Mouse (Mus musculus) spleen, adult 2 months (tissue): ENCODE results near the gene 1700029P11Rik. TPM values are rescaled to one million over a fixed set of nuclear protein-coding genes. Genes with fewer than 3 reads are reported as not detected.

Experiments
- DNase-seq, 2 experiments: peaks; one replicate each; pipeline versions ENCODE4 v3.0.0 to v3.0.0-alpha.2; 2012 to 2021; ENCODE audit warnings: low spot score in 2 of 2, low read depth in 1 of 2
- H3K27ac ChIP-seq: fragments of 200-500 bp; 2 replicates; pipeline ENCODE4 v1.5.1; 2012; ENCODE audit warnings: low read length, inconsistent platforms; ENCODE audit not compliant: insufficient read depth
- H3K27me3 ChIP-seq: fragments of 200-500 bp; 2 replicates; pipeline ENCODE4 v1.6.1; 2012; ENCODE audit warnings: mild to moderate bottlenecking, moderate library complexity, low read length, inconsistent platforms; ENCODE audit not compliant: control insufficient read depth, insufficient read depth
- H3K36me3 ChIP-seq: fragments of 200-500 bp; 2 replicates; pipeline ENCODE4 v1.6.1; 2012; ENCODE audit warnings: mild to moderate bottlenecking, low read length, inconsistent platforms; ENCODE audit not compliant: control insufficient read depth, insufficient read depth
- H3K4me1 ChIP-seq: fragments of 200-500 bp; 2 replicates; pipeline ENCODE4 v1.6.1; 2011; ENCODE audit warnings: inconsistent platforms; ENCODE audit not compliant: control insufficient read depth, insufficient read depth, insufficient read length
- H3K4me3 ChIP-seq: fragments of 200-500 bp; 2 replicates; pipeline ENCODE4 v1.5.1; 2011; ENCODE audit warnings: mild to moderate bottlenecking, inconsistent platforms; ENCODE audit not compliant: insufficient read depth, insufficient read length; ENCODE audit errors: extremely low read depth
- CTCF ChIP-seq: fragments of 200-500 bp; IDR thresholded peaks from 2 replicates; pipeline ENCODE4 v1.5.1; 2011; ENCODE audit warnings: mild to moderate bottlenecking, inconsistent platforms; ENCODE audit not compliant: insufficient read depth, insufficient read length, insufficient replicate concordance; ENCODE audit errors: extremely low read depth
- POLR2A ChIP-seq: fragments of 200-500 bp; IDR thresholded peaks from 2 replicates; pipeline ENCODE4 v1.6.1; 2011; ENCODE audit warnings: low read depth, low read length, inconsistent platforms
- WGBS: fragments of 180-500 bp; shearing (Covaris S2); methylation state at CpG from one replicate; pipeline ENCODE4 v1.1.7; 2018; 5-methylcytosine and 5-hydroxymethylcytosine counted together
- polyA plus RNA-seq: library from polyadenylated mRNA; depleted of rRNA; stranded (reverse); fragments of >200 nt; gene quantifications from 2 replicates; pipeline ENCODE4 v1.2.3, GENCODE M21; 2012

Gene 1700029P11Rik
- polyA plus RNA-seq, 1 experiment: not detected

DNA sequence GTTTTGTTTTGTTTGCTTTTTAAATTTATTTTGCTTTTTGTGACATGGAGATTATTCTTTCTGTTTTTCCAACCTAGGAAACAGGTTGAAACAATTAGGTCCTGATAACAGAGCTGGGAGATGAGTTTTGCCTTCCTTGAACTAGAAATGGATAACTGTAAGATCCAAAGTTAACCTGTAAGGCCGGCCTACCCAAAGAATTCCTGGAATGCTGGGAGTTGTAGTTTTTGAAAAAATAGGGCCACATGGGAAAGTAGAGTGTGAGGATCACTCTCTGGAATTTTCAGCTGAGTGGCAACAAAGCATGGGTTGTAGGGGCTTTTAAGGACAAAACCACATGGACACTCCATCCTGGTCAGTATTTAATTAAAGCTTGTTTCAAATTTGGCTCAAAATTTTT, 1.8 kb downstream of the 1700029P11Rik start:
- TF ChIP-seq CTCF (no peak), POLR2A (no peak)

DNA sequence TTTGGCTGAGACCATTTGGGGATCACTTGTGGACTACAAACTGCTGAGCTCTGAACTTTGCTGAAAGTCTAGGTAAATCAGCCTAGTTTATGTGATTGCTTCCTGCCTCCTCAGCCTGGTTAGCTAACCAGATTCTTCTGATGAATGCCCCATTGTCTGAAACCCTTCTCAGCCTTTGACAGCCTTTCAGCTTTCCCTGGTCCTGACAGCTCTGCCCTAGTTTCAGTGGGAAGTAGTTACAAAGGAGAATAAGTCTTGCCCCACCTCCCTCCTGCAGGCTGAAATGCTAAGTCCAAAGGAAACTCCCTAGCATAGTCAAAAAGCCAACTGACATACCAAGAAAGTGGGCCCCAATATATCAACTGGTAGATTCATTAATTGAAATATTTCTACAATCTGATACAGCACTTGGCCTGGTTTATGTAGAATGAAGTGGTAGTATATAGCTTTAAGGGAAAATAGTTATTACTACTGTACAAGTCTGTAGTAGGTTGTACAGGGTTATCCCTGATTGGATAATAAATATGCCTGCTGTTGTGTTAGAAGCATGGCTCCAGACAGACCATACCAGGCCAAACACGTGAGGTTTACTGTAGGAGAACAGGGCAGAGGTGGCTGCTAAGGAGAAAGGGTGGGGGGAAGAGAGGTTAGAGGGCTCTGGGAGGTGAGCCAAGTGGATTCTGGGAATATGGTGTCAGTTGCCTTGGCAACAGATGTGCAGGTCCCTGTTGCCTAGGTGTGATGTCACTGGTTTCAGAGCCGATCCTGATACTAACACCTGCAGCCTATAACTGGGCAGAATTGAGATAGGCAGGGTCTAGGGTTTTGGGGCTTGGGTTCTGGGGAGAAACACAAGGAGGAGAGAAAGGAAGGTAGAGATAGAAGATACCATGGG, 5.2 kb downstream of the 1700029P11Rik start:
- no peak for DNase-seq
- no peak overlapping the region for H3K27ac ChIP-seq
- H3K36me3 ChIP-seq: no peaks in the 10 kb centered on the region
- no peaks in the 10 kb centered on the region for H3K4me1 ChIP-seq
- no peaks in the 10 kb centered on the region for H3K27me3 ChIP-seq
- no peak for TF ChIP-seq CTCF
- 82% methylated on average over 2 of the region's 2 CpGs for WGBS
- no peak overlapping the region for H3K4me3 ChIP-seq

More for the DNA sequence above, 1.8 kb downstream of the 1700029P11Rik start:
- no peaks in the 10 kb centered on the region for H3K36me3 ChIP-seq
- no peaks in the 10 kb centered on the region for H3K27me3 ChIP-seq
- 84% methylated on average over 1 of the region's 1 CpGs for WGBS
- no peak for DNase-seq
- H3K4me3 ChIP-seq: no peak overlapping the region
- no peak overlapping the region for H3K27ac ChIP-seq
- H3K4me1 ChIP-seq: no peaks in the 10 kb centered on the region

DNA sequence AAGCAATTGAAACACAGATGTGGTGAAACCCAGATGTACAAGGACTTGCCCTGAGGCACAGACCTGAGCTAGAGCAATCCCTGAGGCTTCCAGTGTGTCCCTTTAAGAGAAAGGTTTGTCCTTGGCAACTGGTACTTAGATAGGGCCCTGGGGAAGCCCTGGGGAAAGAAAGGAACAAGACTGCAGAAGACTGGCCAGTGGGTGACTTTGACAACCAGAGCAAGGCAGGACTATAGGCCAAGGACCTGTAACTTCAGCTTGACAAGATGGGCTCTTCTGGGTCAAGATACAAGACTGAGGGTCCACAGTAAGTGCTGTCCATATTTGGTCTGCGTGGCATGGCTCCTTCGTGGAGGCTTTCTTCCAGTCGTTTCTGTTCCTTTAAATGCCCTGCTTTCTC, 7.3 kb downstream of the 1700029P11Rik start, which contains the start of gene Xrcc6:
Gene Xrcc6 (plus strand): TSS at position 190 of the 400 bp plus-strand sequence.
- 85% methylated on average over 3 of the region's 3 CpGs for WGBS

DNA sequence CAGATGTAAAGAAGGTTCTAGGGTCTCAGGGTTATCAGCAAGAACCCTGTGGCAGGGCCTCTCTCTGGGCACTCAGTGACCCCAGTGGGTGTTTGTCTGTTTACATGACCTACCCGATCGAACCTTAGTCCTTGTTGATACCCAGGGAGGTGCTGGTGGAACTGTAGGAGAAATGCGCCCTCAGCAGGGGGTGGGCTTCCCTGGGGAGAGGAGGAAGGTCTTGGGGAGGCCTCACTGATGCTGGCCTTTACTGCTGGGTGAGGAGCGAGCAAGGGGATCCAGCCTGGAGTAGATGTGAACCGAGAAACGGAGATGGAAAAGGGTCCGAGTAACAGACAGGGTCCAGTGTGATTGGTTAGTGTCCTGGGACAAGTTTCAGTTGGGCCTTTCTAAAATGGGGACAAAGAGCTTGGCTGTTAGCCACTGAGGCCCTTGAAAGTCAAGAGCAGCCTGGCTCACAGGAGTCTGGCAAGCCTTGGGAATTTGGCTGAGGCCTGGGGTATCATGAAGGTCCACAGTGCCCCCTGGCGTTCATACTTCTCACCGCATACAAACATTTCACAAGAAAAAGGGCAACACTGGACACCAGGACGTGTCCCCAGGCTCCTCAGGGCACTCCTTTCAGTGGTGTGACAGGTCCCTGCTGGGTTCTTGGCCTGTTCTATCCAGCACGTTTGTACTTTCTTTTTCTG, 9.2 kb downstream of the 1700029P11Rik start:
- Histone ChIP-seq H3K27ac (no peak overlapping the region), H3K4me1 (no peaks in the 10 kb centered on the region), H3K4me3 (no peak overlapping the region), H3K36me3 (0 out of 2 replicates have a peak, but pooled peaks cover 2% of the 10 kb centered on the region), H3K27me3 (no peaks in the 10 kb centered on the region)
- peak; percentile 38 to 53 for DNase-seq
- TF ChIP-seq CTCF (peak; percentile 69; the same call in 1 of the 2 replicates), POLR2A (no peak)
- 63% methylated on average over 11 of the region's 11 CpGs for WGBS

More for the DNA sequence above, 7.3 kb downstream of the 1700029P11Rik start, which contains the start of gene Xrcc6:
- no peak for TF ChIP-seq CTCF
- TF ChIP-seq POLR2A: no peak
- DNase-seq: no peak
- no peak within 1 kb of the TSS for H3K27ac ChIP-seq
- H3K4me3 ChIP-seq: no peak within 1 kb of the TSS
- no peaks in the 10 kb centered on the region for H3K36me3 ChIP-seq
- no peaks in the 10 kb centered on the region for H3K27me3 ChIP-seq
- no peaks in the 10 kb centered on the region for H3K4me1 ChIP-seq

DNA sequence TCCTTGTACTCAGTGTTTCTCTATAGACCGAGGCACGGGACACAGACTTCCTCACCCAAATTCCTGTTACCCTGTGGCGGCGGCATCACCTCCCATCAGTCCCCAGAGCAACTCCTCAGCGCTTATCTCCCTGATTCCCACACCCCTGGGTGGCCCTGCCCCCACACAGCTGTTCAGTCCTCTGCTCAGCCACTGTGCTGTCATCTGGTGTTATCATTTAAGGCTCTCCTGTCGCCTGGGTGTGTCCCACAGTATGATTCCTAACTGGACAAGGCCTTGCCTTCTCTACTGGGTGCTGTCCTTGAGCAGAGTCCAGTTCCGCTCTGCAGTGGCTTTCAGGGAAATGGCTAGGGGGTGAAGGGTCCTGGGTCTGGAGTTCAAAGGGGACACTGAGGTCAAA, 10.2 kb downstream of the 1700029P11Rik start:
- WGBS: 45% methylated on average over 7 of the region's 7 CpGs

DNA sequence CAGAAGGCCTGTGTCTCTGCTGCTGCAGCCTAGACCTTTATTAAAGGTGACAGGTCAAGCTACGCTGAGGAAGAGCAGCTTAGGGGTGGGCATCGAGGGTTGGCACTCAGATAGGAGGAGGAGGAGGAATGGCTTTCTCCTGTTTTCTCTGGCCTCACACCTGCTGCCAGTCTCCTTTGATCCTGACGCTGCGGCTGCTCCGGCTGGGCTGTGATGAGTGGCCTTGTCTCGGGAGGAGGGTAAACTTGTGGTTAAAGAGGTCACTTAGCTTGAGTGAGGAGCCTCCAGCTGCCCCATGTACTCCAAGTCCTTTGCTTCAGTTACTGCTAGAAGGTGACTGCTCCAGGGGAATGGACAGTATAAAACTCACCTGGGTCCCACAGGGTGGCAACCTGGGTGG, 13.7 kb downstream of the 1700029P11Rik start:
- DNase-seq: no peak
- Histone ChIP-seq H3K36me3 (peaks cover 12% of the 10 kb centered on the region), H3K27me3 (no peaks in the 10 kb centered on the region), H3K4me3 (no peak overlapping the region), H3K27ac (no peak overlapping the region), H3K4me1 (no peaks in the 10 kb centered on the region)
- TF ChIP-seq POLR2A (no peak), CTCF (no peak)
- WGBS: 88% methylated on average over 6 of the region's 6 CpGs

More for the DNA sequence above, 10.2 kb downstream of the 1700029P11Rik start:
- Histone ChIP-seq H3K36me3 (0 out of 2 replicates have a peak, but pooled peaks cover 2% of the 10 kb centered on the region), H3K4me3 (no peak overlapping the region), H3K4me1 (no peaks in the 10 kb centered on the region), H3K27me3 (no peaks in the 10 kb centered on the region), H3K27ac (no peak overlapping the region)
- TF ChIP-seq POLR2A (no peak), CTCF (no peak)
- no peak for DNase-seq

DNA sequence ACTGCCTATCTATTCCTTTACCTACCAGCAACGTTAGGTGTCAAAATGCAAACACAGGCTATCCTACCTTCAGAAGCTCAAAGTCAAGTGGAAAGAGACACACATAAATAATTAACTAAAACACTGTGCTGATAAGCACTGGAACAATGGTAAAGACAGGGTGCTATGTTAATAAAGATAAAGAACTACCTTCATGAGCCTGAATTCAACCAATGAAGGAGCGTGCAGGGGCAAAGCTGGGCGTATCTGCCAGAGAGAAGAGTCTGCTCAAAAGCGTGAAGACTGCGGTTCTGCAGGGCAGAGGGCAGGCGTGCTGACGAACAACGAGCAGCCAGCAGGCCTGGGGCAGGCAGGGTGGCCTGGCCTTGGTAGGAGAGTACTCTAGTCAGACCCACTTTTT, 23.9 kb downstream of the 1700029P11Rik start:
- Histone ChIP-seq H3K4me1 (no peaks in the 10 kb centered on the region), H3K27me3 (no peaks in the 10 kb centered on the region), H3K4me3 (no peak overlapping the region), H3K27ac (no peak overlapping the region), H3K36me3 (peaks cover 2% of the 10 kb centered on the region; the same call in 1 of the 2 replicates)
- TF ChIP-seq POLR2A (no peak), CTCF (no peak)
- no peak for DNase-seq
- 83% methylated on average over 8 of the region's 8 CpGs for WGBS
